Mouse (Mus musculus): ENCODE data around the gene Dmc1. TPM values are rescaled to one million over a fixed set of nuclear protein-coding genes. Genes with fewer than 3 reads are reported as not detected.
A peak's percentile ranks its signal among the peaks of the same experiment; 100 is the strongest.

Dmc1 gene
- polyA plus RNA-seq, 1 experiment from 2014 or later, result 1.2 TPM

DNA sequence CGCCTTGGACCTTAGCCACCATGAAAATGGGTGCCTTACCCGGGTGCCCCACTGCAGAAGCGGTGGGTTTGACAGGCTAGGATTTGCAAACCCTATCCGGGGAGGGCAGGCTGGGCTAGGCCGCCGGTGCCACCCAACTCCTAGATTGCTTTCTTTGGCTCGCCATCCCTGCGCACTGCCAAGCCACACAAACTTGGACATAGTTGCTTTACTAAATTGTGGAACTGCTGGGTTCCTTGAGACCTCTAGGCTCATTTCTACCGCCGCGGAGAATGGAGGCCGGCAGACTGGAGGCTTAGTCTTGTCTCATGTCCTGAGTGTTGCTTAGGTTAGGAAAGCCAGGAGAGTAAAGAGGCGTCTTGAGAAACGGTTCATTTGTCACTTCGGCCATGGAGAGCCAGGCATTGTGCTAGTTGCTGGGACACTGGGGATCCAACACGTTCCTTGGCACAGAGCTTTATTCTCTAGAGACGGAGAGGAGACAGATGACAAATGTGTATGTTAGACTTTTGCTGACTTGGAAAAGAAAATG is 57.6 kb downstream of the Dmc1 start:
- WGBS, result 78% methylated on average over 17 of the region's 17 CpGs
- peak overlapping the region; percentile 76 for H3K4me3 ChIP-seq
- H3K9me3 ChIP-seq, result no peaks in the 10 kb centered on the region
- no peak for DNase-seq (ENCODE audit: low spot score)
- peaks cover 25% of the 10 kb centered on the region for H3K36me3 ChIP-seq
- peaks cover 24% of the 10 kb centered on the region for H3K4me1 ChIP-seq (replicated peaks)
- H3K27me3 ChIP-seq (ENCODE audit: insufficient read depth, poor library complexity, severe bottlenecking), result peaks cover 6% of the 10 kb centered on the region; the same call in 1 of the 2 replicates
- H3K27ac ChIP-seq, result peak overlapping the region; percentile 100

DNA sequence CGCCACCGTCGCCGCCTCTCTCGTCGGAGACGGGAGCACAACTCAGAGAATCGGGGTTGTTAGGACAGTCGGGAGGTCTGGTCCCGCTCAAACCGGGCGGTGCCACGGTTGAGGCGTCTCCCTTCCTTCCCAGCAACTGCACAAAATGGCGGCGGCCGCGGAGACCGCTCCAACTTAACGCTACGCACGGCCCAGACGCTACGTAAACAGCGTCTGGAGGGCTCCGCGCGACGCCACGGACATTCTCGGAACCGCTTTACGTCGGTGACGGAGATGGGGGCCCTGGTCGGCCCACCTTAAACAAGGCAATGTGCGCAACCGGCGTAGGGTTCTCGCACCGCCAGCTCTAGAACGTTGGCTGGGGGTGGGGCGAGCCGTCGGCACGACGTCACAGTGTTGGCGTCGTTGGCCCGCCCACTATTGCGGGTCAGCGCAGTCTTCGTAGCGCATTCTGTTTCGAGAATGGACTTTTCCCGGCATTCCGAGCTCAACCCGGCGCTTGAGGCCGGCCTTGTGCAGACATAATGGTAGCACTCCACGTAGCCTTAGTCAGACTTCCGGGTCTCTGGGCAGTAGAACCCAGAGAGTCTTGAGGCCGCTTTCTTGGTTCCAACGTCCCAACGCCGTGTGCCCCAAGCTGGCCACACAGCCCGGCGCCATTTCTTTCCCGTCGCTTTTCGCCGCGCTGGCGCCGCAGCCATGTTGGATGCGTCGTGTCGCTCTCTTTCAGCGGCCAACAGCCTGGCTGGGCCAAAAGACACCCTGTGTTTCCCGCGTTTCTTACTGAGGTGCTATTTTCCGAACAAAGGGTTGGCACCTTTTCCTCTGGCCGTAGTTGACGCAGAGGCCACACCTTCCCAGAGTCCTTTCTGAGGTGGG is 58.3 kb downstream of the Dmc1 start, which contains the start of gene Ddx17:
Gene Ddx17, minus strand, starts transcription at position 332 of the 879 bp plus-strand sequence.
- peaks cover 6% of the 10 kb centered on the region; the same call in 1 of the 2 replicates for H3K27me3 ChIP-seq (ENCODE audit: insufficient read depth, poor library complexity, severe bottlenecking)
- peak within 1 kb of the TSS; percentile 76 for H3K4me3 ChIP-seq
- peak within 1 kb of the TSS; percentile 100 for H3K27ac ChIP-seq
- peaks cover 24% of the 10 kb centered on the region for H3K4me1 ChIP-seq (replicated peaks)
- WGBS, result 2% methylated on average over 84 of the region's 84 CpGs
- H3K9me3 ChIP-seq, result no peaks in the 10 kb centered on the region
- peaks cover 32% of the 10 kb centered on the region for H3K36me3 ChIP-seq
- peak; percentile 99 for DNase-seq (ENCODE audit: low spot score)

DNA sequence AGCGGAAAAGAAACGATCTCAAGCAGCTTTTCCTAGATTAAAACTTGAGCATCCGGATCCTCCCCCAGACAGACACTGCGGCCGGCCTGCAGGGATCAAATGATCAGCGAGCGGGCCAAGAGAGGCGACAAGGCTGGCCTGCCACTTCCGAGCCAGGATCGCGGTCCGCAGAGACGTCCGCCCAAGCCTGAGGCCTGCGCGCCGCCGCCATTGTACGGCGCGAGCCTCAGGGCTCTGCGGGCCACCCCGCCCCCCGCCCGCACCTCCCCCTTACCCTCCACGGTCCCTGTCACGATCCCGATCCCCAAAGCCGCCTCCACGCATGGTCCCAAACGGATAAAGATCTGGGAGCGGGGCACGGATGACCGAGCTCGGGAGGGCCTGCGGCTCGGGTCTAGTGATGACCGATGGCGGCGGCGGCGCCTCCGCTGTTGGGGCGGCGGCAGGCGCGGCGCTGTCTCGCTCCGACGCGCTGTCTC is 58.9 kb downstream of the Dmc1 start:
- H3K36me3 ChIP-seq, result peaks cover 39% of the 10 kb centered on the region
- no peak for DNase-seq (ENCODE audit: low spot score)
- peak overlapping the region; percentile 76 for H3K4me3 ChIP-seq
- H3K27me3 ChIP-seq (ENCODE audit: insufficient read depth, poor library complexity, severe bottlenecking), result peaks cover 6% of the 10 kb centered on the region; the same call in 1 of the 2 replicates
- WGBS, result under 1% methylated on average over 52 of the region's 52 CpGs
- H3K4me1 ChIP-seq (replicated peaks), result peaks cover 24% of the 10 kb centered on the region
- H3K27ac ChIP-seq, result peak overlapping the region; percentile 100
- H3K9me3 ChIP-seq, result no peaks in the 10 kb centered on the region

DNA sequence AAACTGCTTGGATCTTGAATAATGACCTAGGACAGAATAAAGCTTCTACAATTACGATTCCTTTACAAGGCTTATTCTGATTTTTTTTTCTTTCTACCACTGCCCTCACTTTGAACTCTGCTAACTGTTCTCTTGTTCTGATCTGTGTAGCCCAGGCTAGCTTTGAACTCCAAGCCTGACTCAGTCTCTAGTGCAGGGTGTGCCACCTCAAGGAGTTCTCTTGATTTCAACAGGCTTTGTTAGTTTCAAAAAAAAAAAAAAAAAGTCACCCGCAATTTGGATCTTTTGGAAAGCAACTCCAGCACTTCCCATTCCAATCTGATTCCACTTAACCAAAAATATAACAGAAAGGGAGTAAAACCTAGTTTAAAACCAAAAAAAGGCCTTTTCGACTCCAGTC is 59.4 kb downstream of the Dmc1 start:
- Histone ChIP-seq H3K27me3 (ENCODE audit: insufficient read depth, poor library complexity, severe bottlenecking) (peaks cover 6% of the 10 kb centered on the region; the same call in 1 of the 2 replicates), H3K36me3 (peaks cover 43% of the 10 kb centered on the region), H3K27ac (peak overlapping the region; percentile 100), H3K4me1 (replicated peaks) (peaks cover 24% of the 10 kb centered on the region), H3K9me3 (no peaks in the 10 kb centered on the region), H3K4me3 (peak overlapping the region; percentile 76)
- no peak for DNase-seq (ENCODE audit: low spot score)
- WGBS, result 7% methylated on average over 3 of the region's 3 CpGs

DNA sequence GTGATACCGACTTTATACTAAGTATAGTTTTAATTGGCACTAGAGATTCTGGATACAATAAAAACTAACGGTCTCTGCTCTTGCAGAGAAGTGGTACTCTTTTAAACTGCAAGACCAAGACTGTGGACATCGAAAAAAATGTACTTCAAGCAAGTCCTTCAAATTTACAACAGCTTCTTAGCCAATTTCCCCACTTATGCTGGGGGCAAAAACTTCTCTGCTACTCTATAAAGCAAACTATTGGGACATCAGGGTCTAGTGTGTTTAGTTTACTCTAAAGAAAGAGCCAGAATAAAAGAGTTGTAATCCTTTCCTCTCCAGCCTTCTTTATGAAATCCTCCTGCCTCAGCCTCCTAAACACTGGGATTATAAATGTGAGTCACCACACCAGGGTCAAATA is 60.9 kb downstream of the Dmc1 start:
- Histone ChIP-seq H3K4me3 (peak overlapping the region; percentile 76), H3K9me3 (no peaks in the 10 kb centered on the region), H3K36me3 (peaks cover 59% of the 10 kb centered on the region), H3K27ac (no peak overlapping the region), H3K4me1 (replicated peaks) (peaks cover 24% of the 10 kb centered on the region), H3K27me3 (ENCODE audit: insufficient read depth, poor library complexity, severe bottlenecking) (peaks cover 6% of the 10 kb centered on the region; the same call in 1 of the 2 replicates)
- 96% methylated on average over 3 of the region's 3 CpGs for WGBS
- DNase-seq (ENCODE audit: low spot score), result no peak

DNA sequence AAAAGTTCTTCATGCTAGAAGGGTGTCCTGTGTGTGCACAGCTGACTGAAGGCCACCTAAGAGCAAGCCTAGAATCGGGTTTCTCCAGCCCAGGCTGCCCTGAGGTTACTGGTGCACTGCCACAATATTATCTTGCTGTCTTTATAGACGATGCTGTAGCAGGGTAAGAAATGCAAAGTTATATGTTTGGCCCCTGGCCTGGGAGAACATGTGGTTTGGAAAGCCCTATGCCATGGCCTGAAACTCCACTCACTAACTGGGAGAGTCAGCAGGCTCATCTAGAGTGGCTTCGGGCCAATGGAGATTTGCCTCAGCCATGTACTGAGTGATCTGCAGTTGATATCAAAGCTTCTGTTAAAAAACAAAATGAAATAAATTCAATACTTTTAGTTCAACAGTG is 71.1 kb downstream of the Dmc1 start:
- Histone ChIP-seq H3K9me3 (no peaks in the 10 kb centered on the region), H3K4me3 (no peak overlapping the region), H3K36me3 (peaks cover 100% of the 10 kb centered on the region), H3K4me1 (replicated peaks) (no peaks in the 10 kb centered on the region; the same call in 1 of the 2 replicates), H3K27ac (no peak overlapping the region), H3K27me3 (ENCODE audit: insufficient read depth, poor library complexity, severe bottlenecking) (no peaks in the 10 kb centered on the region)
- 94% methylated on average over 3 of the region's 3 CpGs for WGBS
- no peak for DNase-seq (ENCODE audit: low spot score)

DNA sequence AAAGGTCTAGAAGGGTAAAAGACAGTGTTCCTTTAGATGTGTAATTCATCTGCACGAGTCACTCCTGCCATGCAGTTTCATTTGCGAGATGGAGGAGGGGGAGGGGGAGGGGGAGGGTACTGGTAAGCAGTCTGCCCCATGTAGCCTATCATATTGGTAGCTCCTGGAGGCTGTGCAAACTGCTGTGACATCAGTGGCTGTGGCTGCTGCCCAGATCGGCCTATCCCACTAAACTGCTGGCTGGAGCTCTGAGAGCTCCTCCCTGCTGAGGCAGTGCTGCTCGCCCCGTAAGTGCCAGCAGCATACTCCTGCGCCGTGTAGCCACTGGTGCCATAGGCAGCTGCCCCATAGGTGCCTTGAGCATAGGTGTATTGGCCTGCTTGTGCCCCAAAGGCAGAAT is 75.0 kb downstream of the Dmc1 start:
- H3K27me3 ChIP-seq (ENCODE audit: insufficient read depth, poor library complexity, severe bottlenecking), result no peaks in the 10 kb centered on the region
- no peak overlapping the region for H3K4me3 ChIP-seq
- no peaks in the 10 kb centered on the region for H3K9me3 ChIP-seq
- no peak overlapping the region for H3K27ac ChIP-seq
- H3K36me3 ChIP-seq, result peaks cover 98% of the 10 kb centered on the region
- H3K4me1 ChIP-seq (replicated peaks), result no peaks in the 10 kb centered on the region; the same call in 1 of the 2 replicates
- no peak for DNase-seq (ENCODE audit: low spot score)
- 90% methylated on average over 7 of the region's 7 CpGs for WGBS

DNA sequence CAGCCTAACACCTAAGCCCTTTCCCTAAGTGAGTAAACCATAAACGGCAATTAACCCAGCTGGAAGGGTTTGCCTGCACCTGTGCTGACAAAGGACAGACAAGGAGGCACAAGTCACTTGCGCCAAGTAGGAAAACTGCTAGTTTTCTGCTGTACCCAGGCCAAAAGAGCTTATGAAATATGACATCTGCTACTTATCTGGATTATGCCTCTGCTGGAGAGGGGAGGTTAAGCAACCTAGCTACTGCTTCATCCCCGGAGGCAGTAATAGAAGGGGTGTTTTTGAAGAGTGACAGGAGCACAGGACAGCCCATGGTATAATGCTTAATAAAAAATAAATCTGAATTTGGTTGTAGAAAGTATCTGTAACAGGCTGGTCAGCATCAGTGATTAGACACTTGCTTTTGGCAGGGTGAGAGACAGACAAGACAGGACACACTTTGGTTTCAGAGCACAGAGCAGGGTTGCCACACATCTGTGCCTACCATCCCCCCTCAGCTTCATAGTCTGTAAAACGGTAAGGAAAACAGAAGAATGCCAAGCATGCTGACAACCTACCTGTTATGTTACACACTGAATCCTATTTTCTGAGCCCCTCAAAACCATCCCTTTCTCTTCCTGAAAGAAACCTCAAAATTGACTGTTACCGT is 76.8 kb downstream of the Dmc1 start:
- no peak for DNase-seq (ENCODE audit: low spot score)
- Histone ChIP-seq H3K27me3 (ENCODE audit: insufficient read depth, poor library complexity, severe bottlenecking) (no peaks in the 10 kb centered on the region), H3K9me3 (no peaks in the 10 kb centered on the region), H3K27ac (no peak overlapping the region), H3K36me3 (peaks cover 79% of the 10 kb centered on the region), H3K4me1 (replicated peaks) (no peaks in the 10 kb centered on the region; the same call in 1 of the 2 replicates), H3K4me3 (no peak overlapping the region)
- 86% methylated on average over 5 of the region's 5 CpGs for WGBS

DNA sequence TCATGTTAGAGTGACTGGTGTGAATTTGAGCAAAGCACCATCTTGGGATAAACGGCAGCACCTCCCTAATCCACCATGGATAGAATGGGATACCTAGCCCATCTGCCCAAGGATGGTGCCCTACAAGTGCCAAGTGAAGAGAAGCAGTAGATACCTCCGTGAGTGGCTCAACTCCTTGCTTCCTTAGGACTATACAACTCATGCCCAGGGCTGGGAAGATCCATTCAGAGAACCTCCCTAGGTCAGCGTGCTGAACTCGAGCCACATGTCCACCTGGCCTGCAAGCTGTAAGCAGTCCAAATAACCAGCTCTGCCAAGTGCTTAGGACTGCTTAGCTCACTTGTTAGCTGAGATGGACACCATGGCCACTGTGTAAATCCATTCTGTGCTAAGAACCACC is 77.7 kb downstream of the Dmc1 start:
- 85% methylated on average over 4 of the region's 4 CpGs for WGBS
- H3K4me1 ChIP-seq (replicated peaks), result no peaks in the 10 kb centered on the region; the same call in 1 of the 2 replicates
- DNase-seq (ENCODE audit: low spot score), result no peak
- H3K27ac ChIP-seq, result no peak overlapping the region
- peaks cover 70% of the 10 kb centered on the region for H3K36me3 ChIP-seq
- no peaks in the 10 kb centered on the region for H3K9me3 ChIP-seq
- no peak overlapping the region for H3K4me3 ChIP-seq
- H3K27me3 ChIP-seq (ENCODE audit: insufficient read depth, poor library complexity, severe bottlenecking), result no peaks in the 10 kb centered on the region

DNA sequence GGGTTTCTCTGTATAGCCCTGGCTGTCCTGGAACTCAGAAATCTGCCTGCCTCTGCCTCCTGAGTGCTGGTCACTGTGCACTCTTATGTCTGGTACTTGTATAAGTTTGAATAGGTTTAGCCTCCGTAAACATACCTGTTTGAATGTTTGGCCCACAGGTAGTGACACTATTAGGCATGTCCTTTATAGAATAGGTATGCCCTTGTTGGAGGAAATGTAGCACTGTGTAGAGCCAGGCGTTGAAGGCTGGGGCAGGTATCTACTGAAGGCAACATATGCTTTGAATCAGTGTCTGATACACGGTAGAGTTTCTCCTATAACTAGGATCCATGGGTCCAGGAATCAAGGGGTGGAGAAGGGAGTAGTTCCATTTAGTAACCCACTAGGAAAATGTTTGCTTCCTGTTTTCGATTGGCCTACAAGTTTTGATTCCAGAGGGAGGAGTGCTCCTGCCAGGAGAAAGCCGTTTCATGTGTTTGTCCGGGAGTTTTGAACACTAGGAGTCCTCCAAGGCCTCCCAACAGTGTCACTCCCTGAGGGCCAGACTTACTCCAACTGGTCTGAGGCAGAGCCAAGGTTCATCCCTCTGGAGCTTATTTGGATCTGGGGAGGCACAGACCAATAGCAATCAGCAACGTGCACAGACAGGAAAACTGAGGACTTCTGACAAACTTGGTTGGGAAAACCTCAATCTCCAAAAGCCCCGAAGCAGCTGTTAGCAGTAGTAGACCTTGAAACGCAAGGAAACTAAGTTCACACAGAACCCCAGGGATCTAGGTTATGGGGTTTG is 78.7 kb downstream of the Dmc1 start:
- Histone ChIP-seq H3K4me1 (replicated peaks) (no peaks in the 10 kb centered on the region; the same call in 1 of the 2 replicates), H3K4me3 (no peak overlapping the region), H3K27ac (no peak overlapping the region), H3K36me3 (peaks cover 60% of the 10 kb centered on the region), H3K27me3 (ENCODE audit: insufficient read depth, poor library complexity, severe bottlenecking) (no peaks in the 10 kb centered on the region), H3K9me3 (no peaks in the 10 kb centered on the region)
- no peak for DNase-seq (ENCODE audit: low spot score)
- WGBS, result 74% methylated on average over 9 of the region's 9 CpGs

DNA sequence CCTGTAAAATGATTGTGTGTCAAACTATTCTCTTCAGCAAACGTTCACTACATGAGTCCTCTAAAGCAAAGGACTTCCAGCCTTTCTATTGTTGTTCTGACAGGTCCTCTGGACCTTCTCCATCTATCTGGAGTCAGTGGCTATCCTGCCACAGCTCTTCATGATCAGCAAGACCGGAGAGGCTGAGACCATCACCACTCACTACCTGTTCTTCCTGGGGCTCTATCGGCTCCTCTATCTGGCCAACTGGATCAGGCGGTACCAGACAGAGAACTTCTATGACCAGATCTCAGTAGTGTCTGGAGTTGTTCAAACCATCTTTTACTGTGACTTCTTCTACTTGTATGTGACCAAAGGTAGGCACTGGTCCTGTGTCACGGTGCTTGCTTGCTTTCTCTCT is 79.3 kb downstream of the Dmc1 start:
- H3K36me3 ChIP-seq, result peaks cover 54% of the 10 kb centered on the region
- no peak for DNase-seq (ENCODE audit: low spot score)
- no peak overlapping the region for H3K4me3 ChIP-seq
- H3K4me1 ChIP-seq (replicated peaks), result no peaks in the 10 kb centered on the region; the same call in 1 of the 2 replicates
- no peaks in the 10 kb centered on the region for H3K9me3 ChIP-seq
- no peaks in the 10 kb centered on the region for H3K27me3 ChIP-seq (ENCODE audit: insufficient read depth, poor library complexity, severe bottlenecking)
- no peak overlapping the region for H3K27ac ChIP-seq
- 88% methylated on average over 5 of the region's 5 CpGs for WGBS
